Mouse (Mus musculus) inflammation-experienced regulatory T-cells, adult 16 weeks (primary cell): ENCODE results near the gene Nsfl1c. TPM values are rescaled to one million over a fixed set of nuclear protein-coding genes. Genes with fewer than 3 reads are reported as not detected.

Experiments
- polyA plus RNA-seq: library from polyadenylated mRNA; unstranded; fragments of 100-300 nt; shearing (Covaris generic); gene quantifications from one replicate; pipeline ENCODE4 v1.2.1, GENCODE M21; 2017

Gene Nsfl1c
- polyA plus RNA-seq = 188 TPM

GRCm38 (mm10) chr2:151494035-151494803, at the start of gene Nsfl1c:
Gene Nsfl1c (plus strand): TSS chr2:151494182.

GRCm38 (mm10) chr2:151476053-151476452, 17.9 kb upstream of the Nsfl1c start, which contains the start of gene 4921509C19Rik:
Gene 4921509C19Rik (minus strand): TSS chr2:151476153.

GRCm38 (mm10) chr2:151542323-151543062, 48.5 kb downstream of the Nsfl1c start, which contains the start of gene Fkbp1a:
Gene Fkbp1a (plus strand): TSS chr2:151542483.

Other genes with a start within 250 kb of the Nsfl1c start
- gene 4921509C19Rik, start 18.0 kb upstream of the Nsfl1c start, polyA plus RNA-seq = not detected
- 257 TPM for gene Fkbp1a, start 48.3 kb downstream of the Nsfl1c start, polyA plus RNA-seq
- gene Sdcbp2, start 78.4 kb downstream of the Nsfl1c start, polyA plus RNA-seq = 101 TPM
- gene Snph, start 138.4 kb downstream of the Nsfl1c start, polyA plus RNA-seq = 0.37 TPM
- not detected for gene Rad21l, start 174.4 kb downstream of the Nsfl1c start, polyA plus RNA-seq
- gene Tmem74b, start 207.8 kb downstream of the Nsfl1c start, polyA plus RNA-seq = 0.77 TPM